Mouse (Mus musculus) lung, embryonic 14.5 days (tissue): ENCODE results near the gene Nat8f6. TPM values are rescaled to one million over a fixed set of nuclear protein-coding genes. Genes with fewer than 3 reads are reported as not detected.

Experiments used
- ATAC-seq: fragments of 200-750 bp; cut with Nextera tagmentation; 2 replicates; pipeline ENCODE4 v1.8.0; 2017; ENCODE audit warnings: mild to moderate bottlenecking, moderate TSS enrichment, moderate library complexity; ENCODE audit not compliant: insufficient read depth
- DNase-seq: peaks from one replicate; pipeline ENCODE4 v3.0.0-alpha.2; 2015
- H3K27ac ChIP-seq: fragments of 300-500 bp; sonication (generic); 2 replicates; pipeline ENCODE4 v1.5.1; 2014; ENCODE audit warnings: low read depth, mild to moderate bottlenecking, moderate library complexity
- H3K27me3 ChIP-seq: fragments of 300-500 bp; sonication (generic); 2 replicates; pipeline ENCODE4 v1.6.1; 2014; ENCODE audit warnings: low read length, control low read depth; ENCODE audit not compliant: insufficient read depth
- H3K36me3 ChIP-seq: fragments of 300-500 bp; sonication (generic); 2 replicates; pipeline ENCODE4 v1.6.1; 2014; ENCODE audit warnings: control low read depth; ENCODE audit not compliant: insufficient read depth
- H3K4me1 ChIP-seq: fragments of 300-500 bp; sonication (generic); 2 replicates; pipeline ENCODE4 v1.6.1; 2014; ENCODE audit warnings: antibody characterized with exemption, control low read depth; ENCODE audit not compliant: insufficient read depth
- H3K4me2 ChIP-seq: fragments of 300-500 bp; sonication (generic); 2 replicates; pipeline ENCODE4 v1.6.1; 2014; ENCODE audit warnings: mild to moderate bottlenecking
- H3K4me3 ChIP-seq: fragments of 300-500 bp; sonication (generic); 2 replicates; pipeline ENCODE4 v1.5.1; 2014; ENCODE audit warnings: low read depth, low read length
- H3K9ac ChIP-seq: fragments of 300-500 bp; sonication (generic); 2 replicates; pipeline ENCODE4 v1.6.1; 2014
- H3K9me3 ChIP-seq: fragments of 300-500 bp; sonication (generic); 2 replicates; pipeline ENCODE4 v1.6.1; 2016; ENCODE audit warnings: low read depth, low read length, control low read depth
- CTCF ChIP-seq: IDR thresholded peaks from 2 replicates; pipeline ENCODE4 v1.5.1; 2016; ENCODE audit warnings: antibody characterized with exemption, low read depth
- WGBS: fragments of 180-500 bp; shearing (Covaris S2); extraction: QIAGEN DNeasy Blood & Tissue Kit; methylation state at CpG from one replicate; pipeline ENCODE4 v1.1.7; 2014; 5-methylcytosine and 5-hydroxymethylcytosine counted together
- polyA plus RNA-seq: library from polyadenylated mRNA; unstranded; fragments of >200 nt; fragmentation: Nextera tagmentation; extraction: Ambion mirVana; gene quantifications from 2 replicates; pipeline ENCODE4 v1.2.1, GENCODE M21; 2014

The Nat8f6 gene
- polyA plus RNA-seq, 1 experiment from 2014 or later = not detected

- Histone ChIP-seq H3K9ac (no peak overlapping the region), H3K4me1 (no peaks in the 10 kb centered on the region), H3K27me3 (no peaks in the 10 kb centered on the region), H3K27ac (no peak overlapping the region), H3K4me2 (no peak overlapping the region), H3K36me3 (no peaks in the 10 kb centered on the region), H3K4me3 (no peak overlapping the region), H3K9me3 (no peaks in the 10 kb centered on the region)
- ATAC-seq = no peak
- TF ChIP-seq CTCF = no peak
- no peak for DNase-seq
- 87% methylated on average over 2 of the region's 2 CpGs for WGBS
Measured at GRCm38 (mm10) chr6:85863136-85863535, 42.4 kb upstream of the Nat8f6 start.

- H3K4me2 ChIP-seq = no peak overlapping the region
- no peak overlapping the region for H3K4me3 ChIP-seq
- no peaks in the 10 kb centered on the region for H3K27me3 ChIP-seq
- DNase-seq = no peak
- 75% methylated on average over 3 of the region's 3 CpGs for WGBS
- ATAC-seq = no peak
- no peak overlapping the region for H3K9ac ChIP-seq
- H3K27ac ChIP-seq = no peak overlapping the region
- H3K36me3 ChIP-seq = no peaks in the 10 kb centered on the region
- TF ChIP-seq CTCF = no peak
- H3K4me1 ChIP-seq = no peaks in the 10 kb centered on the region
- H3K9me3 ChIP-seq = no peaks in the 10 kb centered on the region
Measured at GRCm38 (mm10) chr6:85862565-85862964, 41.8 kb upstream of the Nat8f6 start.

GRCm38 (mm10) chr6:85861247-85861646, 40.5 kb upstream of the Nat8f6 start:
- Histone ChIP-seq H3K27ac (no peak overlapping the region), H3K4me2 (no peak overlapping the region), H3K27me3 (no peaks in the 10 kb centered on the region), H3K36me3 (no peaks in the 10 kb centered on the region), H3K4me3 (no peak overlapping the region), H3K9ac (no peak overlapping the region), H3K4me1 (no peaks in the 10 kb centered on the region), H3K9me3 (no peaks in the 10 kb centered on the region)
- 83% methylated on average over 3 of the region's 3 CpGs for WGBS
- no peak for DNase-seq
- no peak for ATAC-seq
- TF ChIP-seq CTCF = no peak

- no peak for TF ChIP-seq CTCF
- Histone ChIP-seq H3K4me3 (no peak overlapping the region), H3K27me3 (no peaks in the 10 kb centered on the region), H3K4me2 (no peak overlapping the region), H3K9ac (no peak overlapping the region), H3K9me3 (no peaks in the 10 kb centered on the region), H3K27ac (no peak overlapping the region), H3K4me1 (no peaks in the 10 kb centered on the region), H3K36me3 (no peaks in the 10 kb centered on the region)
- DNase-seq (no peak), ATAC-seq (no peak)
- WGBS = 63% methylated on average over 1 of the region's 1 CpGs
Measured at GRCm38 (mm10) chr6:85856194-85856678, 35.5 kb upstream of the Nat8f6 start.

GRCm38 (mm10) chr6:85853481-85853880, 32.7 kb upstream of the Nat8f6 start:
- Histone ChIP-seq H3K9ac (no peak overlapping the region), H3K36me3 (no peaks in the 10 kb centered on the region), H3K9me3 (no peaks in the 10 kb centered on the region), H3K27ac (no peak overlapping the region), H3K4me3 (no peak overlapping the region), H3K4me1 (no peaks in the 10 kb centered on the region), H3K27me3 (no peaks in the 10 kb centered on the region), H3K4me2 (no peak overlapping the region)
- DNase-seq = no peak
- 87% methylated on average over 3 of the region's 3 CpGs for WGBS
- no peak for ATAC-seq
- no peak for TF ChIP-seq CTCF

- DNase-seq = no peak
- Histone ChIP-seq H3K27ac (no peak overlapping the region), H3K4me1 (no peaks in the 10 kb centered on the region), H3K4me3 (no peak overlapping the region), H3K4me2 (no peak overlapping the region), H3K27me3 (no peaks in the 10 kb centered on the region), H3K36me3 (no peaks in the 10 kb centered on the region), H3K9ac (no peak overlapping the region), H3K9me3 (no peaks in the 10 kb centered on the region)
- no peak for TF ChIP-seq CTCF
- no peak for ATAC-seq
- 83% methylated on average over 7 of the region's 7 CpGs for WGBS
Measured at GRCm38 (mm10) chr6:85851062-85851773, 30.5 kb upstream of the Nat8f6 start.

- DNase-seq (no peak), ATAC-seq (no peak)
- H3K36me3 ChIP-seq = no peaks in the 10 kb centered on the region
- no peak overlapping the region for H3K4me3 ChIP-seq
- no peak overlapping the region for H3K9ac ChIP-seq
- 30% methylated on average over 2 of the region's 2 CpGs for WGBS
- H3K27ac ChIP-seq = no peak overlapping the region
- H3K9me3 ChIP-seq = no peaks in the 10 kb centered on the region
- H3K4me1 ChIP-seq = no peaks in the 10 kb centered on the region
- no peaks in the 10 kb centered on the region for H3K27me3 ChIP-seq
- H3K4me2 ChIP-seq = no peak overlapping the region
- TF ChIP-seq CTCF = no peak
Measured at GRCm38 (mm10) chr6:85849240-85849639, 28.5 kb upstream of the Nat8f6 start.
